36 mouse cellular contexts compared by ENCODE assay signal in genomic region chr15:99107866-99108265, GRCm38 (mm10). TPM values are rescaled to one million over a fixed set of nuclear protein-coding genes. Genes with fewer than 3 reads are reported as not detected.
"Had no signal": no experiment of that assay in that cellular context is flagged by ENCODE, and none has a peak within 500 bp of the region (broad histone marks: within the 10 kb centered on the region; RNA-seq: fewer than 3 reads in every experiment).

No protein-coding gene starts in this region.

- ATAC-seq: hindbrain, embryonic 16.5 days; intestine, embryonic 16.5 days; liver, embryonic 12.5 days had no signal

- H3K9me3 ChIP-seq: heart, embryonic 13.5 days; heart, embryonic 15.5 days; hindbrain, embryonic 10.5 days; hindbrain, embryonic 12.5 days; kidney, embryonic 15.5 days; limb, embryonic 13.5 days; limb, embryonic 15.5 days; liver, embryonic 12.5 days had no signal

- H3K9ac ChIP-seq: heart, embryonic 13.5 days; heart, embryonic 15.5 days; hindbrain, embryonic 12.5 days; hindbrain, embryonic 14.5 days; kidney, embryonic 15.5 days; limb, embryonic 13.5 days; limb, embryonic 15.5 days; liver, embryonic 12.5 days; liver, embryonic 14.5 days had no signal

- DNase-seq: gastrocnemius, postnatal 14 days; gastrocnemius, postnatal 36 days; heart, adult 11 months; heart, adult 2 months; heart, postnatal 4 days; kidney, adult 11 months; kidney, adult 2 months; kidney, adult 9 months; kidney, postnatal 14 days; kidney, postnatal 36 days; left cerebral cortex, postnatal 4 days had no signal

- H3K27ac ChIP-seq: heart, adult 2 months; heart, embryonic 13.5 days; heart, embryonic 15.5 days; hindbrain, embryonic 10.5 days; hindbrain, embryonic 12.5 days; hindbrain, embryonic 14.5 days; kidney, embryonic 15.5 days; kidney, postnatal 0 days; left cerebral cortex, adult 2 months; limb, embryonic 13.5 days; limb, embryonic 15.5 days; liver, embryonic 12.5 days; liver, embryonic 14.5 days had no signal

- H3K4me3 ChIP-seq: heart, adult 2 months; heart, embryonic 13.5 days; heart, embryonic 15.5 days; hindbrain, embryonic 10.5 days; hindbrain, embryonic 12.5 days; kidney, embryonic 15.5 days; left cerebral cortex, adult 2 months; limb, embryonic 13.5 days; limb, embryonic 15.5 days; liver, embryonic 12.5 days had no signal

- H3K4me1 ChIP-seq: heart, embryonic 13.5 days; heart, embryonic 15.5 days; hindbrain, embryonic 10.5 days; hindbrain, embryonic 12.5 days; limb, embryonic 13.5 days; limb, embryonic 15.5 days had no signal

- H3K4me2 ChIP-seq: heart, embryonic 11.5 days; heart, embryonic 13.5 days; heart, embryonic 15.5 days; hindbrain, embryonic 12.5 days; hindbrain, embryonic 14.5 days; kidney, embryonic 15.5 days; limb, embryonic 13.5 days; limb, embryonic 15.5 days; liver, embryonic 12.5 days had no signal

- H3K36me3 ChIP-seq: heart, embryonic 13.5 days; heart, embryonic 15.5 days; hindbrain, embryonic 10.5 days; hindbrain, embryonic 12.5 days; kidney, embryonic 15.5 days; limb, embryonic 13.5 days; limb, embryonic 15.5 days had no signal

- H3K27me3 ChIP-seq: heart, embryonic 13.5 days; heart, embryonic 15.5 days; hindbrain, embryonic 12.5 days; kidney, embryonic 15.5 days; limb, embryonic 13.5 days; limb, embryonic 15.5 days had no signal

RNA-seq across cellular contexts. Expression of gene Dnajc22, which starts 14.9 kb away (rescaled TPM):
- total RNA-seq: left cerebral cortex, postnatal 14 days had no signal

RNA-seq across cellular contexts. Expression of gene C1ql4, which starts 20.2 kb away (rescaled TPM):
- total RNA-seq: gastrocnemius, adult 18-20 months; gastrocnemius, adult 8-10 months; gastrocnemius, postnatal 14 days; gastrocnemius, postnatal 36 days; heart, adult 2 months; heart, postnatal 25 days; layer of hippocampus, adult 18-20 months; layer of hippocampus, postnatal 25 days; left cerebral cortex, adult 2 months; left cerebral cortex, postnatal 14 days; left cerebral cortex, postnatal 4 days; liver, adult 2 months had no signal
- polyA plus RNA-seq: heart, adult 2 months; large intestine, adult 2 months; limb, embryonic 11.5 days; limb, embryonic 13.5 days; limb, embryonic 15.5 days; liver, embryonic 14.5 days; liver, embryonic 16.5 days had no signal

RNA-seq across cellular contexts. Expression of gene Troap, which starts 33.5 kb away (rescaled TPM):
- total RNA-seq: gastrocnemius, adult 8-10 months; liver, adult 2 months had no signal
- polyA plus RNA-seq: liver, adult 2 months had no signal
